In genomic region chr4:135292477-135293089, GRCm38 (mm10) we compare ENCODE assay signal across 8 mouse cellular contexts. TPM values are rescaled to one million over a fixed set of nuclear protein-coding genes. Genes with fewer than 3 reads are reported as not detected.
DNase-seq lines count a peak whose midpoint lies in the region; ATAC-seq and TF ChIP-seq lines count a peak whose summit lies in the region.

No protein-coding gene starts in this region.

- peak overlapping the region; percentile 67; the same call in 1 of the 2 replicates for H3K27ac ChIP-seq in hindbrain, embryonic 10.5 days
- no peak overlapping the region for H3K27ac ChIP-seq in hindbrain, embryonic 12.5 days
- H3K27ac ChIP-seq in heart, embryonic 13.5 days (replicated peaks) = peak overlapping the region; percentile 50; the same call in 1 of the 2 replicates
- peak overlapping the region; percentile 81 for H3K27ac ChIP-seq in limb, embryonic 10.5 days
- no peak overlapping the region for H3K27ac ChIP-seq in cerebellum, adult 2 months (ENCODE audit: insufficient read depth, low read length)

- no peak for TF ChIP-seq POLR2A in cerebellum, adult 2 months (IDR thresholded peaks at IDR 0.05; ENCODE audit: borderline replicate concordance, insufficient read depth, low read length)

- no peak for ATAC-seq in hindbrain, embryonic 12.5 days (ENCODE audit: low FRiP score)
- ATAC-seq in heart, embryonic 13.5 days (ENCODE audit: extremely low read depth, insufficient number of reproducible peaks, low FRiP score, low TSS enrichment) = peak; percentile 59; the same call in 1 of the 2 replicates

- 9% methylated on average over 12 of the region's 12 CpGs for WGBS in hindbrain, embryonic 10.5 days
- WGBS in hindbrain, embryonic 12.5 days = 13% methylated on average over 12 of the region's 12 CpGs
- WGBS in heart, embryonic 13.5 days = 9% methylated on average over 12 of the region's 12 CpGs
- 7% methylated on average over 12 of the region's 12 CpGs for WGBS in limb, embryonic 10.5 days
- 16% methylated on average over 12 of the region's 12 CpGs for WGBS in cerebellum, adult 2 months

- no peak for TF ChIP-seq CTCF in cerebellum, adult 2 months (IDR thresholded peaks at IDR 0.05; ENCODE audit: borderline replicate concordance, insufficient read depth, low read depth, low read length)

- H3K9me3 ChIP-seq in hindbrain, embryonic 10.5 days = no peaks in the 10 kb centered on the region
- no peaks in the 10 kb centered on the region for H3K9me3 ChIP-seq in hindbrain, embryonic 12.5 days (replicated peaks)
- H3K9me3 ChIP-seq in heart, embryonic 13.5 days = no peaks in the 10 kb centered on the region
- H3K9me3 ChIP-seq in limb, embryonic 10.5 days (replicated peaks) = no peaks in the 10 kb centered on the region

- no peaks in the 10 kb centered on the region for H3K27me3 ChIP-seq in hindbrain, embryonic 10.5 days (ENCODE audit: insufficient read depth, poor library complexity, severe bottlenecking)
- no peaks in the 10 kb centered on the region for H3K27me3 ChIP-seq in hindbrain, embryonic 12.5 days
- H3K27me3 ChIP-seq in heart, embryonic 13.5 days (replicated peaks) = no peaks in the 10 kb centered on the region
- H3K27me3 ChIP-seq in limb, embryonic 10.5 days (ENCODE audit: low read depth, poor library complexity, severe bottlenecking) = 0 out of 2 replicates have a peak, but pooled peaks cover 4% of the 10 kb centered on the region
- H3K27me3 ChIP-seq in cerebellum, adult 2 months (ENCODE audit: control insufficient read depth, insufficient read depth, low read length) = no peaks in the 10 kb centered on the region

- peak; percentile 74 for DNase-seq in hindbrain, embryonic 10.5 days (ENCODE audit: low spot score)
- peak; percentile 74 for DNase-seq in MEL-GATA-1-ER (ENCODE audit: extremely low read depth, low read depth)
- DNase-seq in limb, embryonic 10.5 days (ENCODE audit: low spot score) = peak; percentile 71
- peak; percentile 68 for DNase-seq in naive thymus-derived CD4-positive, alpha-beta T cell, adult 2 months (ENCODE audit: low read depth)
- DNase-seq in cerebellum, adult 2 months = no peak
- DNase-seq in right cerebral cortex, postnatal 25 days = no peak

- H3K4me3 ChIP-seq in hindbrain, embryonic 10.5 days = peak overlapping the region; percentile 26
- no peak overlapping the region for H3K4me3 ChIP-seq in hindbrain, embryonic 12.5 days
- 0 out of 2 replicates have a peak overlapping the region, but pooled peaks have one; percentile 3 for H3K4me3 ChIP-seq in heart, embryonic 13.5 days
- H3K4me3 ChIP-seq in limb, embryonic 10.5 days = peak overlapping the region; percentile 36
- no peak overlapping the region for H3K4me3 ChIP-seq in cerebellum, adult 2 months (replicated peaks; ENCODE audit: insufficient read depth, low read depth, low read length)

- no peaks in the 10 kb centered on the region for H3K36me3 ChIP-seq in hindbrain, embryonic 10.5 days
- H3K36me3 ChIP-seq in hindbrain, embryonic 12.5 days = no peaks in the 10 kb centered on the region
- no peaks in the 10 kb centered on the region for H3K36me3 ChIP-seq in heart, embryonic 13.5 days
- H3K36me3 ChIP-seq in limb, embryonic 10.5 days = no peaks in the 10 kb centered on the region

- H3K4me1 ChIP-seq in hindbrain, embryonic 10.5 days (replicated peaks) = peaks cover 20% of the 10 kb centered on the region
- 0 out of 2 replicates have a peak, but pooled peaks cover 8% of the 10 kb centered on the region for H3K4me1 ChIP-seq in hindbrain, embryonic 12.5 days
- peaks cover 34% of the 10 kb centered on the region for H3K4me1 ChIP-seq in heart, embryonic 13.5 days
- peaks cover 24% of the 10 kb centered on the region for H3K4me1 ChIP-seq in limb, embryonic 10.5 days
- H3K4me1 ChIP-seq in cerebellum, adult 2 months (ENCODE audit: control insufficient read depth, insufficient read depth, low read length) = no peaks in the 10 kb centered on the region

- no peak overlapping the region for H3K4me2 ChIP-seq in hindbrain, embryonic 12.5 days (replicated peaks)
- peak overlapping the region; percentile 51 for H3K4me2 ChIP-seq in heart, embryonic 13.5 days

- H3K9ac ChIP-seq in hindbrain, embryonic 12.5 days = no peak overlapping the region
- peak overlapping the region; percentile 59; the same call in 1 of the 2 replicates for H3K9ac ChIP-seq in heart, embryonic 13.5 days

RNA-seq across cellular contexts. Expression of gene Clic4, which starts 20.0 kb away (rescaled TPM):
- 184 and 220 TPM in 2 replicates for polyA plus RNA-seq in hindbrain, embryonic 10.5 days (2016; fragmentation: Nextera tagmentation; extraction: Ambion mirVana)
- 159 TPM in 2 replicates for polyA plus RNA-seq in hindbrain, embryonic 12.5 days (2016; fragmentation: Nextera tagmentation; extraction: Ambion mirVana)
- polyA plus RNA-seq in heart, embryonic 13.5 days (2015; fragmentation: Nextera tagmentation; extraction: Ambion mirVana) = 202 and 213 TPM in 2 replicates
- polyA plus RNA-seq in limb, embryonic 10.5 days (2016; fragmentation: Nextera tagmentation; extraction: Ambion mirVana) = 208 and 220 TPM in 2 replicates
- 92.3 and 98.4 TPM in 2 replicates for polyA plus RNA-seq in cerebellum, adult 2 months (2012; rRNA removed)

Comparison
In these comparisons a context has a peak if more than half of its experiments do, and no peak if none do; other contexts are left out.
1. H3K27ac ChIP-seq: peak in hindbrain, embryonic 10.5 days (single experiment), heart, embryonic 13.5 days (single experiment) and limb, embryonic 10.5 days (single experiment); none in hindbrain, embryonic 12.5 days (single experiment) and cerebellum, adult 2 months (single experiment).
2. H3K4me3 ChIP-seq: peak in hindbrain, embryonic 10.5 days (single experiment), heart, embryonic 13.5 days (single experiment) and limb, embryonic 10.5 days (single experiment); none in hindbrain, embryonic 12.5 days (single experiment) and cerebellum, adult 2 months (single experiment).
3. DNase-seq: peak in hindbrain, embryonic 10.5 days (single experiment), MEL-GATA-1-ER (single experiment), limb, embryonic 10.5 days (single experiment) and naive thymus-derived CD4-positive, alpha-beta T cell, adult 2 months (single experiment); none in cerebellum, adult 2 months (0 of 2) and right cerebral cortex, postnatal 25 days (single experiment).